Mouse (Mus musculus) liver, postnatal 0 days (tissue): ENCODE measurements around the gene Adam12.

Experiments
- CTCF ChIP-seq: sonication (generic); IDR thresholded peaks from 2 replicates; pipeline ENCODE4 v1.5.1; 2016; ENCODE audit warnings: antibody characterized with exemption, low read depth
- EP300 ChIP-seq: IDR thresholded peaks from 2 replicates; pipeline ENCODE4 v1.6.1; 2016; ENCODE audit warnings: antibody characterized with exemption, low read depth, mild to moderate bottlenecking

GRCm38 (mm10) chr7:134097861-134098260 is 134.1 kb downstream of the Adam12 start:
- TF ChIP-seq EP300 (no peak), CTCF (no peak)
